Mouse (Mus musculus): Measurements from ENCODE around the gene Camta2.

GRCm38 (mm10) chr11:70657991-70658390 lies 29.9 kb downstream of the Camta2 start:
- no peak for TF ChIP-seq FLI1 (IDR thresholded peaks at IDR 0.05; ENCODE audit: low read length)
- TF ChIP-seq GATA1 (IDR thresholded peaks at IDR 0.05; ENCODE audit: borderline replicate concordance, low read length), result no peak

All from megakaryocyte, embryonic 14.5 days (primary cell).